Mouse (Mus musculus) adrenal gland, adult 18-20 months (tissue): ENCODE results near the gene Anxa8. TPM values are rescaled to one million over a fixed set of nuclear protein-coding genes. Genes with fewer than 3 reads are reported as not detected.

Experiments used
- DNase-seq, 2 experiments: peaks; one replicate each; pipeline ENCODE4 v3.0.0; 2021 to 2022; ENCODE audit warnings: low spot score in 2 of 2
- long read RNA-seq, 2 experiments: library from polyadenylated mRNA; stranded (forward); transcript quantifications; one replicate each; pipeline ENCODE4 v2.0.0; 2021
- total RNA-seq, 2 experiments: library from RNA; stranded (reverse); gene quantifications; 1 replicate in 1 of 2; 2 replicates in 1 of 2; pipeline ENCODE4 v1.2.3; 2021

Gene Anxa8
- 1 to 10 TPM; 2.3 to 2.7 TPM for total RNA-seq
- long read RNA-seq, experiment 1, partial matches to known transcripts: 1 of 3 reads
- long read RNA-seq, experiment 1, other reads (novel, unspliced or antisense): 0 of 3 reads
- long read RNA-seq, experiment 2, partial matches to known transcripts: 0 of 4 reads
- long read RNA-seq, experiment 2, other reads (novel, unspliced or antisense): 0 of 4 reads

GRCm38 (mm10) chr14:34085731-34086130 is at the start of gene Anxa8:
Anxa8 (plus strand) TSS chr14:34085981.
- DNase-seq: no peak

- no peak for DNase-seq
Measured at GRCm38 (mm10) chr14:34041241-34041640, 44.5 kb upstream of the Anxa8 start.

DNA sequence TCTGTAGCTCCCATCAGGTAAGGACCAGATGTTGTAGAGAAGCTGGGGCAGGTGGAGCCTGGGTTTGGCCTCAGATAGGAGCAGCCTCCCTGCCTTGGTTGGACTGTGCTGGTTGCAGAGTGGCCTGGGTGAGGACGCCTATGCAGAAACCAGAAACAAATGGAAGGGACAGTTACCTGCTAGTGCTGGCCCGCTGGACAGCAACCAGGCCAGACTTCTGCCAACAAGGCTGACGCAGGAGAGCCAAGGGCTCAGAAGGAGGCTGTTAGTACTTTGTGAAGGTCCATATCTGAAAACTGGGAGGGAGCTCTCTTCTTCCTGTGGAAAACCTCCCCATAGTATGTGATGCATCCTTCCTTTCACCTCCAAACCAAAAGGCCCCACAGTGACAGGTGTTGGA is 42.4 kb upstream of the Anxa8 start:
- no peak for DNase-seq

- no peak for DNase-seq
Measured at GRCm38 (mm10) chr14:34050101-34050779, 35.5 kb upstream of the Anxa8 start.

DNA sequence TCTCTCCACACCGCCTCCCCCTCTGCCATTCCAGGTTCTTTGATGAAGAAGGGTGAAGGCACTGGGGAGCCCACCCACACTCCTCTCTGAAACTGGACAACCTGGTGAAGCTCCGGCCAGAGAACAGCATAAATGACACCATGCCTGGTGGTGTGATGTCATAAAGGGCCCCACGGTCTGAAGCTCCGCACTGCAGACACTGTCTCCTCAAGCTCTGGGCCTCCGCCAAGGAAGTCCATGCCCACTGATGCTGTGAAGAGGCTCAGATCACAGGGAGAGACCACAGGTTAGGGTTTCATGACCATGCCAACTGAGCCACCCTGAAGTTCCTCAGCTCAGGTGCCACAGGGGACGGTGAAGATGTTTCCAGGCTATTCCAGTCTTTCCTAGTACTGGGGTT is 33.3 kb upstream of the Anxa8 start, which contains the start of gene Antxrl:
Gene Antxrl, plus strand, starts transcription at position 192 of the 400 bp plus-strand sequence.
- DNase-seq: no peak

DNA sequence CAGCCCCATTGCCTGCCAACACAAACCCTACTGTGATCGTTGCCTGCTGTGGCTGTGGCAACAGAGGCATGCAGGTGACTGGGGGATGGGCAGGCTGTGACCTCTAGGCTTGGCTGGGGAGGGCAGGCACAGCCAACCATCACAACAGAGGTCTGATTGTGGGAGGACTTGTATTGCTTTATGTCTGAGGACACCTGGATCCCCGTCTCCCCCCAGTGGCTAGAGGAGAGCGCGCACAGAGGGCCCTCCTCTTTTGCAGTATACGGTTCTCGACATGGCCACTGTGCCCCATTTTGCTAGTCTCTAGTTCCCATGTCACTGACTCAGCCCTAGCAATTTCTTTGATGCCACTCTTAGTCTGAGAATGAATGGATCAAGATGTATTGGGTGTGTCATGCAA is 14.1 kb upstream of the Anxa8 start:
- no peak for DNase-seq

DNA sequence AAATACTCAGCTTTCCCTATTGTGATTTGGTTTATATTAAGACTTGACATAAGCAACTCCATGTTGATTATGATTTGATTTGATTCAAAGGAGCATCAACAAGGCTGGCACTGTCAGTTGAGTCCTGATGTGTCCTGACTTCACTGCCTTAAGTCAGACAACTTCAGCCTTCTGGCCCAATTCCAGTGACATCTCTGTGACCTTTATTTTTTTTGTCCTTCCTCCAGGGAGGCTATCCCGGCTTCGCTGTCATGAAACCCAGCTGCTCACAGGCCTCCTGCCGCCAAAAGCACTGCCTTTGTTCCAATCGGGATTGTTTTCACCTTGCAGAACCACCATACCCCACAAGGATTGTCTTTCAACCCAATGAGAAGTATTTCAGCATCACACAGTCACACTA is 10.4 kb upstream of the Anxa8 start:
- DNase-seq: no peak

DNA sequence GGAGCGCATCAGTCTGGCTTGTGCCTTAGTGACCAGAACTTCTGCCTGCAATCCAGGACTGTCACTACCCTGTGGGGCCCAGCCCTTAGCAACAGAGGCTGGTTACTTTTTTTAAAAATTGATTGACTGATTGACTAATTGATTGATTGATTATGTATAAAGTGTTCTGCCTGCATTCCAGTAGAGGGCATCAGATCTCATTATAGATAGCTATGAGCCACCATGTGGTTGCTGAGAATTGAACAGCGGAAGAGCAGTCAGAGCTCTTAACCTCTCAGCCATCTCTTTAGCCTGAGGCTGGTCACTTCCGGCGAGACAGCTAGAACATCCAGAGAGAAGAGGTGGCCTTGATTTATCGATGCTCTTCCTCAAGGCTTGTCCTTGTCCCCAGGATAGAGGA is 8.6 kb upstream of the Anxa8 start:
- DNase-seq: no peak

GRCm38 (mm10) chr14:34078293-34078692 is 7.5 kb upstream of the Anxa8 start:
- no peak for DNase-seq

DNA sequence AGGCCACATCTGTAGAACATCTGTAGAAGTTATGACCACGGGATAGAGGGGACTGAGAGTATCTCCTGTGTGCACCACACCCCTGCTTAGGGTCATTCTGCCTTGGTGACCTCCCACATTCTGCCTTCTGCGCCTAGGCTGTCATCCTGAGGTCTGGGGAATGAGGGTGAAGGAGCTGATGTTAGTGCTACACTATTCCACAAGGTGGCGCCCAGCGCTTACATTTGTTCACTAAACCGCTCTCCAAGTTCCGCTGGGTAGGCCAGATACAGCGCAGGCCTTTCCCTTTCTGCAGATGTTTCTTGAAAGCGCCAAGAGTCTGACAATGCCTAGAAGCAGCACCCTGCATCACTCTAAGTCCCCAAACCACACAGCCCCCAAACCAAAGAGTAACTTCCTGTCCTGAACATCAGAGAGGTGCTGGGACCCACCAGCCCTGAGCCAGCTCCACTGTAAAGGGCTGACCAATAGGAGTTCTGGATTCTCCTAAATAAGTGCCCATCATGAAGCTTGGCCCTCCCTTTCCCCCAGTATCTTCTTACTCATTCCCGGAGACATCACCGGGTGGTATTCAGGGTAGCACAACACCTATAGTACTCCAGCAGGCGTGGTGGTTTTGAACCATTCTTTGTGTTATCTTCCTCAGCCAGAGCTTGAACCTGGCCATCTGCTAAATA is 5.3 kb upstream of the Anxa8 start:
- DNase-seq: peak; percentile 66 to 68

DNA sequence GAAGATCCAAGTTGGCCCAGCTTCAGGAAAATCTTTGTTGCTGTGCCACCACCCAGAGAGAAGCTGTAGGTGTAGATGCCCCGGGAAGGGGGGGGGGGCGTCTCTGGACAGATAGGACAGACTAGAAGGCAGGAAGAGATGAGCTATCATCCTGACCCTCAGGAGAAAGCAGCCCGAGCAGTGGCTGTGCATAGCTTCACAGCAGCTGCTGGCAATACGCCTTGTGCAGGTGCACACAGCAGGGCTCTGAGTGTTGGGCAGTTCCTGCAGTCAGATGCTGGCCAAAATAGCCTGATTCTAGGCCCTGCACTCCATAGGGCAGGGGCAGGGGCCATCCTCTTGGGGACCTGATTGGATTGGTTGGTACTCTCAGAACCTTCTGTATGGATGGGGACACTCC is 1.0 kb downstream of the Anxa8 start:
- DNase-seq: no peak

DNA sequence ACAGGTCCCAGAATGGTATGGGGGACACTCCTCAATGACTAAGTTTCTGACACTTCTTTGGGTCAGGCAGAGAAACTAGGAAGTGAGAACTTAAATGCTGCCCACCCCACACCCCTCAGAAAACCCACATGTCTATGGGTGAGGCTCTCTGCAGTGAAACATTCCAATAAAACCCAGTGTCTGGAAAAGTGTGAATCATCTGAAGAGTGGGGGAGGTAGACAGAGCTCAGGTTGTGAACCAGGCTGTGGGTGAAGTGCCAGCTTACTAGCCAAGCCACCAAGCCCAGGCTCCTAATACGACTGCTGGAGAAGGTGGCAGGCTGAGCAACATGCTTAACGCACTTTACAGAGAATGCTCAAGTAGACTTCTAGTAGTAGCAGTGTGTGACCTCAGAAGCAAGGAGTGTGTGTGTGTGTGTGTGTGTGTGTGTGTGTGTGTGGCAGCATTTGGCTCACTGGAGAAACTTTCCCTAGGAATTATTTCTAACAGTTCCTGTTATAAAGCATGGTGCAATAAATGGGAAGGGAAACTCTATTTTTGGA is 2.1 kb downstream of the Anxa8 start:
- DNase-seq: no peak

DNA sequence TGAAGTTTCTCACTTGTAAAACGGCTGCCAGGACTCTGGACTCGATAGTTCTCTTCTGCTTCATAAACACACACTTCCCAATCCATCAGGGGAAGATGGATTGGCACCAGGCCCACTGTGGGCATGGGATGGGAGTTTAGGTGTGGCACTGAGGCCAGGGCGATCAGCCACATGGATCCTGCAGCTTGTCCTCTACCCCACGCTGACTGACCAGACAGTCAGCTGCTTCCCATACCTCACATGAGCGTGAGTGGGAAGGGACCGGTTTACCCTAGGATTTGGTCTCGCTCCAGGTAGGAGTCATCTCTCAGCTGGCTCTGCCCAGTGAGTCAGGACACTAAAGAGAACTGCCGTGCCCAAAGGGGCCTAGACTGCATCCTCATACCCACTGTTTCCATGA is 4.0 kb downstream of the Anxa8 start:
- no peak for DNase-seq

- no peak for DNase-seq
Measured at GRCm38 (mm10) chr14:34091475-34091874, 5.7 kb downstream of the Anxa8 start.

GRCm38 (mm10) chr14:34092856-34093255 is 7.1 kb downstream of the Anxa8 start:
- no peak for DNase-seq

DNA sequence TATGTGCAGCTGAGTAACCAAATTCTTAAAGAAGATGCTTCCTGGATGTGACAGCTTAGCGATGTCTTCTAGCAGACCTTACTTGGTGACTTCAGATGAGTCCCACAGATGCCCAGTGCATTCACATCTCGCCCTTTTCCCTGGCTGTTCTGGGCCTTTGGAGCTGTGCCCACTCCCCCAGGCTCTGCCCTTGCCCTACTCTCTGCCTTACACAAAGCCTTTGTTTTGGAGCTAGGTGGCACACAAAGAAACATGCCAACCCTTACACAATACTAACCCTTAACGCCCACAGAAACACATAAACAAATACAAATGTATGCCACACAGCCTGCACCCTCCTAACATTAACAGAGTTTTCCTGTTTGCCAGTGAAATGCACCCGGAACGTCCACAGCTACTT is 10.4 kb downstream of the Anxa8 start:
- DNase-seq: no peak

DNA sequence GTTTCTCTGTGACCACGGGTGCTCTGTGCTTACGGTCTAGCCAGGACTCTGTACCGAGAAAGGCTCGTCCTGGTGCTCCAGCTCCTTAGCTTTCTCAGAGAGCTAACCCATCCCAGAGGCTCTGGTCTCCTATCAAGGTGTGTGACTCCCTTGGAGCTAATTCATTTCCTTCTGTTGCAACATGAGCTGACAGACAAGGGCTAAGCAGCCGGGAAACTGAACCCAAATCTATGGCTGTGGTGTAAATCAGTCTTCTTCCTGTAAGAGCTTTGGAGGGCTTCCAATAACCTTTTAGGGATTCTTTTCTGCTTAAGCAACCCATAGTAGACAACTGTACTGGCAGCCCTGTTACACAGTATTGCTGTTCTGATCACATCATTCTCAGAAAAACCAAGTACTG is 16.8 kb downstream of the Anxa8 start, which contains the start of gene A630023A22Rik:
Gene A630023A22Rik, minus strand, starts transcription at position 154 of the 400 bp plus-strand sequence.
- DNase-seq: no peak

- no peak for DNase-seq
Measured at GRCm38 (mm10) chr14:34103855-34104254, 18.1 kb downstream of the Anxa8 start.

DNA sequence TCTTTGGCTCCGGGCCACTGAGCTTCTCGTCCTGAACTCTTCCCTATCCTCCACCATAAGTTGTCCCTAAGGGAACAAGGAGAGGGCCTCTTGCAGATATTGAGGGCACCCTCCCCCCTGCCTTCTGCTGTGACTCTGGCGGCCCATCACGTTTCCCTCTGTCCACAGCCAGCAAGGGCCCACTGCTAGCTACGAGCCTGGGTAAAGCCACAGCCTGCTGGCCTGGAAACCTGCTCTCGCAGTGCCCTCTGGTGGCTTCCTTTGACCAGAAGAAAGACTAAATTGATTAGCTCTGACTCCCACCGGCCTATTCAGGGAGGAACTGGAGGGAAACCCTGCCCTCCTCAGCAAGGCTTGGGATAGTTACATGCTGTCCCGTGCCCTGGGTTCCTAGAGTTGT is 19.1 kb downstream of the Anxa8 start:
- peak; percentile 68 to 71 for DNase-seq

GRCm38 (mm10) chr14:34106389-34107062 is 20.7 kb downstream of the Anxa8 start:
- DNase-seq: peak; percentile 46 to 57

DNA sequence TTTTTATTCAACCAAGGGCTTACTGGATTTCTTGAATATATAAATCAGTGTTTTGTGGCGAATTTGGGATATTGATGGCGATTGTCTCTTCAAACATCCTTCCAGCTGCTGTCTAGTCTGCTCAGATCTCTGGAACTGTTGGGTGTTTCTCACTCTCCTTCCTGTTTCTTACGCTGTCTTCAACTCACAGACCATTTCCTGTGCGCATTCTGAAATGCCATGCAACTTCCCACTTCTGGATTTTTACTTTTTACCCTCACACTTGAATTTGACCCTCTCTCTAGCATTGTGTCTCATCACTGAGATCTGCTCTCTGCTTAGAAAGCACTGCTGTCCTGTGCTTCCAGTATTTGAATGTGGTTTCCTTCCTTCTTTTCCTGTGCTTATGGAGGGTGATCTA is 21.8 kb downstream of the Anxa8 start:
- no peak for DNase-seq
